Mouse (Mus musculus): Measurements from ENCODE around the gene Gmeb2.
A peak's percentile ranks its signal among the peaks of the same experiment; 100 is the strongest.

Gmeb2 gene

DNA sequence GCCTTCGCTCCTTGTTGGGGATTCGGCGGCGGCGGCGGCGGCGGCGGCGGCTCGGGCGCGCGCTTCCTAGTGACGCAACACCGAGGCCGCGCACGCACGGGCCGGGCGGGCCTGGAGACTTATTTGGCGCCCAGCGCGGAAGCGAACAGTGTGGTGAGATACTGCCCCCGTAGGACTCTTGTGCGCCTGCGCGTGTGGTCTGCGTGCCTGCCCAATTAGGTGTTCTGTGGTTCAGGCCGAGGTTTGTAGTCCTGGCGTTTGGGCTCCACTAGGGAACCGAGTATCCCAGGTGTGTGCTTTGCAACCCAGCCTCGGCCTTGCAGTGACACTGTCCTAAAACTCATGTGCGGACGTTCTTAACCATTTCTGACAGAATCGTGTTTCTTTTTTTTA is at the start of gene Gmeb2:
TSS of gene Gmeb2 (minus strand) at position 78 of the 393 bp plus-strand sequence.
- peak; percentile 98 for DNase-seq (ENCODE audit: low read depth, low spot score)

DNA sequence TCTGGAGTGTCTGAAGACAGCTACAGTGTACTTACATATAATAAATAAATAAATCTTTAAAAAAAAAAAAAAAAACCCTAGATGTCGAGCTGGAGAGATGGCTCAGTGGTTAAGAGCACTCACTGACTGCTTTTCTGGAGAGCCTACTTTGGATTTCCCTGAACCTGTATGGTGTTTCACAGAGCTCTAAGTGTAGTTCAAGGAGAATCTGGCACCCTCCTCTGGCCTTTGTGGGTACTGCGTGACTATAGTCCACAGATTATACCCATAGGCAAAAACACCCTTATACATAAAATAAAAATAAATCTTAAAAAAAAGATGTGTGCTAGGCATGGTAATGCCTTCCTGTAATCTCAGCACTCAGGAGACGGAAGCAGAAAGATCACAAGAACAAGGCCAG is 46.2 kb upstream of the Gmeb2 start:
- DNase-seq (ENCODE audit: low read depth, low spot score), result peak; percentile 61

DNA sequence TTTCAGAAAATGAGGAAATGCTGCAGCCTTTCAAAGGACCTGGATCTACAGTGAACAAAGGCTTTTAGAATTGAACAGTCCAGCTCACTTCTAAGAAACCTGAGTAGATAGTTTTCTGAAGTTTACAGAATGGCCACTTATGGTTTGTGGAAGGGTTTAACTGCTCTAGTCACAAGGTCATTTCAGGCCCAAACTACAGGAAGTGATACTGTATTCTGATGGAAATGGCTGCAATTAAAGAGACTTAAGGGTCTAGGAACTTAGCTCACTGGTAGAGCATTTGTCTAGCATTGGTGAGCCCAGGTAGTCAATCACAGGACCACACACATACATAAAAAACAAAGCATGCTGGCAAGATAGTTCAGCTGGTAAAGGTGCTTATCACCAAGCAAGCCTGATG is 44.7 kb upstream of the Gmeb2 start:
- no peak for DNase-seq (ENCODE audit: low read depth, low spot score)

DNA sequence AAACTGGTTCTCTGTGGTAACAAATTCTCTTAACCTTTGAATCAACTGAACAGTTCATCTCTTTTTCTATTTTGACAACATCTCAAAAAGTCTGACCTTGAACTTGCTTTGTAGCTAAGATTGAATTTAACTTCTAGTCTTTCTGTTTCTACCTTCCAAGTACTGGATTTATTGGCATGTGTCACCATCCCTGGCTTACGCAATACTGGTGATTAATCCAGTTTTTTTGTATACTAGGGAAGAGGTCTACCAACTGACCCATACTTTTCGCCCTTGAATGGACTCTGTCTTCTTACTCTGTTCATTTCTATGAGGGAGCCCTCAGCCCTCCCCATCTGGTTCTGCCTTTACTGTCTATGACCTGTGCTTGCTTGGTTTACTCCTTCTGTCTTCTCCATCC is 38.3 kb upstream of the Gmeb2 start:
- DNase-seq (ENCODE audit: low read depth, low spot score), result no peak

DNA sequence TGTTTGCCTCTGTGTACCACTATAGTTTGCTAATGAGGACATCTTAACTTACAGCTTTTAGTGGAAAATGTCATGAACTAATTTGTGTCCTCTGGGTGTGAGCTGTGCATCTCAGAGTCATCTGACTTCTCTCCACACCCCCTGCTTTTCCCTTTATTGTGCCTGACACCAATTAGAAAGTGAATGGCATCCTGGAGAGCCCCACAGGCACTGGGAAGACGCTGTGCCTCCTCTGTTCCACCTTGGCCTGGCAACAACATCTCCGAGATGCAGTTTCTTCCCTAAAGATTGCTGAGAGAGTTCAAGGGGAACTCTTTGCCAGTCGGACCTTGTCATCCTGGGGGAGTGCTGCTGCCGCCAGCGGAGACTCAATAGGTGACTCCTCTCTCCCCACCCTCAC is 34.3 kb upstream of the Gmeb2 start:
- DNase-seq (ENCODE audit: low read depth, low spot score), result no peak

DNA sequence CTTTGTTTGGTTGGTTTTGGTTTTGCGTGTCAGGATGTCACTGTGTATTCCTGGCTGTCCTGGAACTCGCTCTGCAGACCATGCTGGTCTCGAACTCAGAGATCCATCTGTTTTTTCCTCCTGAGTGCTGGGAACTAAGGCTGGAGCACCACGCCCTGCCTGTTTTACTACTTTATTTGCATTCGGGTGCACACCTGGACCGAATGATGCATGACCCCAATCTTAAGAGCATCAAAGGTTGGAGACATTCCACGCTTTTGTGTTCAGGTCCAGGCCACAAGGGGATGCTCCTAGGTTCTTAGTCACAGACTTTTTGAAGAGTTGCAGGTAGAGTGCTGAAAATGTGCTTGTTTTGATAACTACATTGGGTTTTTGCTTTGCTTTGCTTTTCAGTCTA is 32.3 kb upstream of the Gmeb2 start:
- DNase-seq (ENCODE audit: low read depth, low spot score), result no peak

DNA sequence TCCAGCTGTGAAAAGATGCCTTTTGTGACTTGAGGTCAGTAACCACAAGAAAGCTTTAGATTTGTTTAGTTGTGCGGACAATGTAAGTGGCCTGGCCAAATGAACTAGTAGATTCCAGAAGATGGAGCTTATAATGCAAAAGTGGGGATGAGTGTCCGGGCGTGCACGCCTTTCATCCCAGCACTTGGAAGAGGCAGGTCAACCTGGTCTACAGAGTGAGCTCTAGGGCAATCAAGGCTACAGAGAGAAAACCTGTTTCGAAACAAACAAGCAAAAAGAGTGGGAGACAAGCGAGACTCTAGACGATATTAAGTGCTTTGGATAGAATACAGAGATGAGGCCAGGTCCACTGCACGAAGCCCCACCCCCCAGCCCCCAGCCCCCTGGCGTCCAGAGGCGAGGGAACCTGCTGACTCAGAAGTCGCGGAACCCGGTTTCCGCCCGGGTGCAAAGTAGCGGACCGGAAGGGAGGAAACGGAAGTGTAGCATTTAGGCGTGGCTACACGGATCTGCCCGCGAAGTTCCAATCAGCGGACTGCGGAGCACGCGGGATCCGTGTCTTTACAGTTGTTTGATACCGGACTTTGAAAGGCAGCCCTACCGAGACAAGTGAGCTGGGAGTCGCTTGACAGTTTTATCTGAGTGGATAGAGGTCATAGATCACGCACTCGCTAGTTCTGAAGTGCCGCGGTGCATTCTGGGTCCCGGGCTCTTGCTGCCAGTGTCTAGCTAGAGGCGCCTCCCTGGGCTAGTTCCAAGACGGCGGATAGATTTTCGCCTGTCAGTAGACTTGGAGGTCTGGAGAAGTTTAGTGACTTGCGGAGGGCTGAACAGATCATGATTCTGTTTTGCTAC is 31.6 kb upstream of the Gmeb2 start, which contains the start of gene Rtel1:
TSS of gene Rtel1 (plus strand) at position 492 of the 855 bp plus-strand sequence.
- peak; percentile 90 for DNase-seq (ENCODE audit: low read depth, low spot score)

DNA sequence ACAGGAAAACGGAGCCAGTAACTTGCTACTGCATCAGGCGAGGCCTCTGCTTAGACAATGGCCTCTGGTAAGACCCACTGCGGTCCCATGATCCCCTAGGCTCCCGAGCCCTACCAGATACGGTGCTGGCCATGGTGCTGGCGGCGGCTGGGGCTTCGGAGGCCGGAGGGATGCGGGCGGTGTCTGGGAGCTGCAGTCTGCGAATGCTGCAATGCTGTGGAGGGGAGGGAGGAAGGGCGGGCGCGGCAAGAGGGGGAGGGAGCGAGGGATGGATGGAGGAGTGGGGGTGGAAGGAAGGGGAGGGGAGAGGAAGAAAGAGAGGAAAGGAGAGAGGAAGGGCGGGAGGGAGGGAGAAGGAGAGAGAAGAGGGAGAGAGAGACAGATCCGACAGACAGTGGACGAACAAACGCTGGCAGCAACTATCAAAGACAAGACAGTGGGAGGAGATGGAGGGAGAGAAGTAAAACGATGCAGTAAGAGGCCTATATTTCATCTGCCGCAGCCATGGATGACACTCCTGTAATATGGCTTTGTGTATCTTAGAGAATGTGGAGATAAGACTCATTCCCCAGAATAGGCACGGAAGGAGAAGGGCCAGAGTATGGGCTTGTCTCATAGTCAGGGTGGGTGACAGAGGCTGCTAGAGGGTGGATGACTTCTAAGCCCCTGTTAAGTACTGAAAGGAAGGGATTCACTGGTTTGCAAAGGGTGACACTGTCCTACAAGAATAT is 26.4 kb upstream of the Gmeb2 start, which contains the start of gene Stmn3:
TSS of gene Stmn3 (minus strand) at position 421 of the 731 bp plus-strand sequence.
- peak; percentile 57 for DNase-seq (ENCODE audit: low read depth, low spot score)

DNA sequence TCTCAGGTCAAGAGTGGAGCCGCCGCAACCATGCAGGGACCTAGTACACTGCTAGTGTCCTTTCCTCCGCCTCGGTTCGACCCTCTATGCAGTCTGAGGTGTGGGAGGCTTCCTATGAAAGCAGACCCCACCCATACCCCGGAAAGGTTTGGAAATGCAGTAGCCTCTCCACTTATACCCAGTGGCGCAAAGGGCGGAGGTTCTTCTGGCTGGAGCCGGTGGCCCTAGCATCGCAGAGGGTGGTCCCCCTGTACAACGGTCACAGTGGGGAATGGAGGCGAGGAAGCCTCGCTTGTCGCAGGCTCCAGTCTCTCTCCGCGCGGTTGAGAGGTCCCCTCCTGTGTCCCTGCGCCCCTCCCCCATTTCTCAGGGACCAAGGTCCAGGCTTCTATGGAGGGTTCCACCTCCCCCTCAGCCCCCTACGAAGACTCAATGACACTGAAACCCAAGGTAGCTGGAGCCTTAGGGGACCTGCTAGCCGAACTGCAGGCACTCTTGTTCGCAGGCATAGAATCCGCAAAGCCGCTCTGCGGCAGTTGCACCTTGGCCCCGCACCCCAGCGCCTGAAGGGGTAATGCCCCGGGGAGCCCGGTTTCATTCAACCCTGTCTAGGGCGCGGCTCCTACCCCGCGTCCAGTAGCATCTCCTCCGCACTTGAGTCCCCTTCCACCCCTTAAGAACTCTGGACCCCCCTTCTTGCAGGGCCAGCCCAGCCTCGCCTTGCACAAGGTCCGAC is 25.7 kb upstream of the Gmeb2 start:
- DNase-seq (ENCODE audit: low read depth, low spot score), result no peak

DNA sequence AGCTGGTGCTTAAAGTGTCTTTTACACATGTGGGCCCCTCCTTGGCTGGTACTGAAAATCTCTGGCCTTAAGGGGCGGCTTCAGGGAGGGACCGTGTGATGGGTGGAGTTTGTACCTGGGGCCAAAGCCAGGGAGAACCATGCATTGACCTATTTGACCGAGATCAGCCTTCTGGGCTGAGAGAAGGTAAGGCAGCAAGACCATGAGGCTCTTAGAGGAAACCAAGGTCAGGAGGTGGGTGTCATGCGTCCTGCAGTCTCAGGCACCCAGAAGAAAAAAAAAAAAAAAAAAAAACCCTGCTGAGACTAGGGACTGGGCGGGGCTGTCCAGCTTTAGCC is 25.1 kb upstream of the Gmeb2 start:
- no peak for DNase-seq (ENCODE audit: low read depth, low spot score)

DNA sequence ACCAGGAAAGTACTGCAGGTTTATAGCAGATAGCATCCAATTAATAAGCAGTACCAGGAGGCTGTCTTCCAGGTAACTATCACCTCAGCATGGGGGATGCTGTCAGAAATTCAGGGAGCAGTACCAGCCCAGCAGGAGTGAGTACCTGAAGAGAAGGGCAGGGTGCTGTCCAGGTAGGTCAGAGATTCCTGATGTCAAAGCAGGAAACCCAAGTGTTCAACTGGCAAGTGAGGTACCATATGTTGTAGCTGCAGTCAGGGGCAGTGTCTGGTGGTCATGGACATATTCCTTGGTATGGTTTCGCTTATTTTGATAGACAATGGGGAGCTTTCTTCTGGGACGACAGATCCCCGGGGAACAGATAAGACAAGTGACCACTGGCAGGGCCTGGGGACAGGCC is 24.6 kb upstream of the Gmeb2 start:
- no peak for DNase-seq (ENCODE audit: low read depth, low spot score)

DNA sequence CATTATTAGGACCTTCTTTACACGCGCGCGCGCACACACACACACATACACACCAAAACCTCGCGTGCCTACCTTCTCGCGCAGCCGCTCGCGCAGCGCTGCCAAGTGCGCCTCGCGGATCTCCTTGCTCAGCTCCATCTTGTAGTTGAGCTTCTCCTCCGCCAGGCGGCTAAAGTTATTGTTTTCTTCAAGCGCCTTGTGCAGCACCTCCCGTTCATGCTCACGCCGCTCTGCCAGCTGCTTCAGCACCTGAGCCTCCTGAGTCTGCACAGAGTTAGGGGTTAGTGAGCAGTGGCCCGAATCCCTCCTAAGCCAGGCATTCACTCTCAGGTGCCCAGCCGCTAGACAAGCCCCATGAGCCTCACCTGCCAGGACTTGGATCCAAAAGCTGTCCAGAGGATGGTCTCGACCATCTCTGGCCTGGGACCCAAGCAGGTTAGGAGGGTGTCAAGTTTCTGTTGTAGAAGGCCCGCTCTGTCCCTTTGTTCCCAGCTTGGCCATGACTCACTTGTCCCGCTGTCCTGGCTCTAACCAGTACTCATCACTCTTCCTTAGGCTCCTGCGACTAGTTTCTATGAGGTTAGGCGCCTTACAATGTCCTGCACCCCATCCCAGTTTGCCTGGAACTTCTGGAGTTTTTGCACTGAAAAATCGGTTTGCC is 19.4 kb upstream of the Gmeb2 start:
- DNase-seq (ENCODE audit: low read depth, low spot score), result peak; percentile 63

DNA sequence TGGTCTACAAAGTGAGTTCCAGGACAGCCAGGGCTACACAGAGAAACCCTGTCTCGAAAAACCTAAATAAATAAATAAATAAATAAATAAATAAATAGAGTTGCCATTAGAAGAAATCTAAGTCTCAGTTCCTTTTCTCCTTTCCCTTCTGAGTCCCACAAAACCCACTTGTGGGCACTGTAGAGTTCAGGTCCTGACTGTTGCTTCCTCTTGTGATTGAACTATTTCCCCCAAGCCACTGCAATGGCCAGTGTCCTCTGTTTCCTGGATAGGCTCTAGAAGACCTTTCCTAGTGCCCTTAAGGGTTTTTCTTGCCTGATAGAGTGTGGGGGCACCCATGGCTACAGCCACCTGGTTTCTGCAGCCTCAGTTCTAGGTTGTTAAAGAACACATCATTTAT is 17.1 kb upstream of the Gmeb2 start:
- no peak for DNase-seq (ENCODE audit: low read depth, low spot score)

DNA sequence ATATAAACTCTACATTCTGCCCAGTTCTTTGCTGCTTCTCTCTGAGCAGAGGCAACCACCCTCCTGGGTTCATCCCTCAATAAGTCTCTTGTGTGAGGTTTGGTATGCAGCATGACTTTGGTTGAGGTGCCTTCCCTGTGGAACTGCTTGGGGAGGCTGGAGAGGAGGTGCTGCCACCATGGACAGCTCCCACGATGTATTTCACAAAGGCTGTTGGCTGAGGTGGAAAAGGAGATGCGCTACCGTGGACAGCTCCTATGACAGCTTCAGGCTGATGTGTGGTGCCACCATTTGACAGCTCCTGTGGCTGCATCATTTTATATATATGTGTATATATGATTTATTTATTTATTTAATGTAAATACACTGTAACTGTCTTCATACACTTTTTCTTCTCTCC is 14.2 kb upstream of the Gmeb2 start:
- DNase-seq (ENCODE audit: low read depth, low spot score), result peak; percentile 51

DNA sequence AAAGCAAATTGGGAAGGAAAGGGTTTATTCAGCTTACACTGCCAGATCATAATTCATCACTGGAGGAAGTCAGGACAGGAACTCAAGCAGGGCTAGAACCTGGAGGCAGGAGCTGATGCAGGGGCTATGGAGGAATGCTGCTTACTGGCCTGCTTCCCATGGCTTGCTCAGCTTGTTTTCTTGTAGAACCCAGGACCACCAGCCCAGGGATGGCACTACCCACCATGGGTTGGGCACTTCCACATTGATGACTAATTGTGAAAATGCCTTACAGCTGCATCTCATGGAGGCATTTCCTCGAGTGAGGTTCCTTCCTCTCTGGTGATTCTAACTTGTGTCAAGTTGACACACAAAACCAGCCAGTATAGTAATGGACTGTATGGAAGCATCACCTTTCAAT is 3.1 kb upstream of the Gmeb2 start:
- no peak for DNase-seq (ENCODE audit: low read depth, low spot score)

DNA sequence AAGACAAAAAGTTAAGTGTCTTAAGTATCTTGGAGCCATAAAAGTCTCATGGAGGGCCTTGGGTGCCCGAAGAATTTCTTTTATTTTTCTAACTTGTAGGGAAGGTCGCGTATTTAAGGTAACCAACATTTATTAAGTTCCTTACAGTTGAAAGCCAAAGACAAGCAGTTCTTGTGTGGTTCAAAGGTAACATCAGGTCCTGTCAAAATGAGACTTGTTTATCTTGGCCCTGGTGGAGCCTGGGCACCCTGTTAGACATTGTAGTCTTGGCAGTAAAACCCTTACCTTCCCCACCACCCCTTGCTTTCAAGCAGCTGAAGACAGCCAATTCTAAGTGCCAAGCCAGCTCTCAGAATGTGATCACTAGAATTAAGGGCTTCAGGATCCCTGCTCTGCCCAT is 856 bp upstream of the Gmeb2 start:
- no peak for DNase-seq (ENCODE audit: low read depth, low spot score)

DNA sequence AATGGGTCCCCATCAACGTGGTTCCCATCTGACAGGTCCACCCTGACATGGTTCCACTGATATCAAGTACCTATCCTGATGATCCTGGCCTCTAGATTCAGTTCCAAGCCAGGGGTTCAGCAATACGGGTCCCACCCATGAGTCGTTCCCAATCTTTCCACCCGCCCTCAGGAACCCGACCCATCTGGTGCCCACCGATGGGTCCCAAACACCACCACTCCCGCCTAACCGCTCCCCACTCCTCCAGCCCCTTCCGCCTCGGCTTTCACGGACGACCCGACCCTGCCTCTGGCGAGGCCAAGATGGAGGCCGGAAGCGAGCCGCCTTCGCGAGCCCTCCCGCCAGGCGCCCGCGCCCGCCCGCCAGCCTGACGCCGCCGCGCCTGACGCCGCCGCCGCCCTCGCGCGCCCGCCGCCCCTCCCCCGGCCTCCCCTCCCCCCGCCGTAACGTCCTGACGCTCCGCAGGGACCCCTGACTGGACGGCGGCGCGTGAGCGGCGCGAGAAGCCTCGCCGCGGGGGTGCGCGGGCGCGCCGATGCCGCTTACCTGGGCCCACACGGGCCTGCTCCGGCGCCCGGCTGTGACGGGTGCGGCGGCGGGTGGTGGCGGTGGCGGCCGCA is 387 bp downstream of the Gmeb2 start:
- DNase-seq (ENCODE audit: low read depth, low spot score), result peak; percentile 70

DNA sequence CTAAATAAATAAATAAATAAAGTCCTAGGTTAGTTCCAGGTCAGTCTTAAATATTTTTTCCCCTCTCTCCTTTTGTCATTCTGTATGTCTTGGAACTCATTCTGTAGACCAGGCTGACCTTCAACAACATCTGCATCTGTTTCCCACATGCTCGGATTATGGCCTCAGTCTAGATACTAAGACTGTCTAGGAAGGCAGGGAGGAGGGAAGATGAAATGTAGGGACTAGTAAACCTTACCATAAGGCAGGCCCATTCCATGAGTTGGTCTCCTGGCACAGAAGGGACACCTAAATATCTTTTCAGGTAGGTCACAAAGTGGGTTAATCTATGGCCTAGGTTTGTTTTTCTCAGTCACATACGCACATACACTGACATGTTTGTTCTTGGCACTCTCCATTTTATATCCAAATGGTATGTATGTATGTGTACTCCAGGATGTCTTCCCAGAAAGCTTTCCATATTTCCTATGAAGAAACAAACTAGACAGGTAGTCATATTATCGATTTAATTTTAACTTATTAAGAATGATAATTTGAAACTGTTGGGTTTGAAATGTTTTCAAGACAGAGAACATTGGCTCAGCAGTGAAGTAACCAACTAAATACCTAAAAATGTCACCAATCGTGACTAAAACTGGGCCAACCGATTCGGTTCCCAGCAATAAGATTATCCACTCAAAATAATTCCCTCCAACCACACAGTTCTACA is 1.1 kb downstream of the Gmeb2 start:
- no peak for DNase-seq (ENCODE audit: low read depth, low spot score)

DNA sequence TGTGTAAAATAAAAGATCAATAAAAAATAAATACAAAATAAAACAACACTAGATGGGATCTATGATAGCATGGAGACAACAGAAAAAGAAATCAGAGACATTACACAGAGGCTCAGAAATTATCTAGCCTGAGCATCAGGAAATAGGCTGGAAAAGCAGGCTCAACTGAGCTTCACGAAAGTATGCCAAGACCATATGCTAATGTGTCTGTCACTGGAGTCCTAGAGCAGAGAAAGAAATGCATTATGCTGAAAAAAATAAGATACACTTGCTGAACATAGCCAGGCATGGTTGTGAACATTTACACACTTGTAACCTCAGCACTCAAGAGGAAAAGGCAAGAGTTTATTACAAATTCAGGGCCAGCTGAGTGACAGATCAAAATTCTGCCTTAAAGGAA is 7.9 kb downstream of the Gmeb2 start:
- DNase-seq (ENCODE audit: low read depth, low spot score), result no peak

DNA sequence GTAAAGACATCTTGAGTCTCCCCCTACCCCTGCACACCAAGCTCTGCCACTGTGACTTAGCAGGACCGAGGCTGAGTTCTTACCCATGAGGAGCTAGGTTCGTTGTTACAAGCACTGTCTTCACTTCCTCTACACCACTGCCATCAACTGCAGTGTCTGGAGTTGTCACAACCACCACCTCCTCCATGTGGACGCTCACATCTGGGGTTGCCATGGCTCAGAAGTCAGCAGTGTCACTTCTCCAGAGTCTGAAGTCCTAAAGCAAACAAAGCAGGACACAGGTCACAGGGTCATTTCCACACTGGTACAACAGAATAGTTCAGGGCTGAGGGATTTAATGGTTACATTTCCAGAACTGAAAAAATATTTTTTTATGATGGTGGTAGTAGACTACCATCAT is 10.0 kb downstream of the Gmeb2 start:
- no peak for DNase-seq (ENCODE audit: low read depth, low spot score)

DNA sequence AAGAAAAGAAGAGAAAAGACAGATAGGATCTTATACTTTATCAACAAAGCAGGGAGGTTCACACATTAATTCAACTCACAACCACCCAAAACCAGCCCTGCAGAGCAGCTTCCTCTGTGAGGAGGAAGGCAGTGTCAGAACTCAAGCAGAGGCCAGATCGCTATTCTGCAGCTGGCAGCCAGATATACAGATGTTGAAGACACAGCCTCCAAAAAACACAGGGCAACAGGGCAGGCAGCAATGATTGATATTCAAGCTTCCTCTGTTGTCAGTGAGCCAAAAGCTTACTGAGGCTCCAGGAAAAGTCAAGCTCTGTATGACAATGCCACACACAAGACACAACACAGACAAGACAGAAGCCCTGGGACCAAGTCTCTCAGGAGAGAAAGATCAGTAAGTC is 11.1 kb downstream of the Gmeb2 start:
- no peak for DNase-seq (ENCODE audit: low read depth, low spot score)
